ENCODE assay signal across 8 mouse cellular contexts in genomic region chr11:100414914-100415822, GRCm38 (mm10). TPM values are rescaled to one million over a fixed set of nuclear protein-coding genes. Genes with fewer than 3 reads are reported as not detected.
DNase-seq lines count a peak whose midpoint lies in the region; ATAC-seq and TF ChIP-seq lines count a peak whose summit lies in the region.

Gene Fkbp10 (plus strand): TSS chr11:100415697.

- peaks cover 40% of the 10 kb centered on the region for H3K4me1 ChIP-seq in hindbrain, embryonic 13.5 days (replicated peaks)
- H3K4me1 ChIP-seq in liver, embryonic 14.5 days (replicated peaks; ENCODE audit: control insufficient read depth in 2 of 2, insufficient read depth in 2 of 2, low read length in 1 of 2) = no peaks in the 10 kb centered on the region

- peak within 1 kb of the TSS; percentile 80 for H3K9ac ChIP-seq in hindbrain, embryonic 13.5 days
- no peak within 1 kb of the TSS for H3K9ac ChIP-seq in liver, embryonic 14.5 days (replicated peaks)

- TF ChIP-seq CTCF in liver, embryonic 14.5 days (IDR thresholded peaks at IDR 0.05; ENCODE audit: low read depth) = no peak

- H3K4me3 ChIP-seq in hindbrain, embryonic 13.5 days = peak within 1 kb of the TSS; percentile 63
- peak within 1 kb of the TSS; percentile 36 to 44 for H3K4me3 ChIP-seq in liver, embryonic 14.5 days (ENCODE audit: insufficient read depth in 1 of 2, low read depth in 2 of 2, low read length in 2 of 2)

- H3K27me3 ChIP-seq in hindbrain, embryonic 13.5 days = peaks cover 46% of the 10 kb centered on the region
- peaks cover 35% of the 10 kb centered on the region for H3K27me3 ChIP-seq in liver, embryonic 14.5 days (ENCODE audit: control insufficient read depth, insufficient read depth, low read length)

- no peak for TF ChIP-seq EP300 in liver, embryonic 14.5 days (IDR thresholded peaks at IDR 0.05; ENCODE audit: low read depth)

- WGBS in hindbrain, embryonic 13.5 days = 1% methylated on average over 30 of the region's 31 CpGs
- 2% methylated on average over 30 of the region's 31 CpGs for WGBS in liver, embryonic 14.5 days (ENCODE audit: insufficient replicate concordance)

- peak; percentile 64 for ATAC-seq in hindbrain, embryonic 13.5 days (ENCODE audit: low FRiP score)
- no peak for ATAC-seq in liver, embryonic 14.5 days (ENCODE audit: insufficient read depth)

- H3K36me3 ChIP-seq in hindbrain, embryonic 13.5 days = peaks cover 4% of the 10 kb centered on the region; the same call in 1 of the 2 replicates
- H3K36me3 ChIP-seq in liver, embryonic 14.5 days (replicated peaks; ENCODE audit: control insufficient read depth, insufficient read depth, low read depth) = no peaks in the 10 kb centered on the region

- peak within 1 kb of the TSS; percentile 65 for H3K4me2 ChIP-seq in hindbrain, embryonic 13.5 days
- peak within 1 kb of the TSS; percentile 36 for H3K4me2 ChIP-seq in liver, embryonic 14.5 days (ENCODE audit: low read depth)

- no peak for DNase-seq in frontal cortex, adult 2 months (ENCODE audit: extremely low spot score in 1 of 2, low spot score in 1 of 2)
- DNase-seq in frontal cortex, postnatal 25 days (ENCODE audit: low spot score in 2 of 2) = no peak
- peak; percentile 86 for DNase-seq in adrenal gland, postnatal 14 days
- peak; percentile 55 for DNase-seq in gastrocnemius, adult 18-20 months (ENCODE audit: low spot score)
- DNase-seq in liver, embryonic 14.5 days (ENCODE audit: low read depth in 3 of 3, low spot score in 3 of 3) = no peak
- peak; percentile 64 for DNase-seq in ovary, adult 18-20 months (ENCODE audit: low spot score)
- no peak for DNase-seq in right cerebral cortex, postnatal 14 days

- H3K27ac ChIP-seq in hindbrain, embryonic 13.5 days = peak within 1 kb of the TSS; percentile 79
- no peak within 1 kb of the TSS for H3K27ac ChIP-seq in liver, embryonic 14.5 days

- no peaks in the 10 kb centered on the region for H3K9me3 ChIP-seq in hindbrain, embryonic 13.5 days
- no peaks in the 10 kb centered on the region for H3K9me3 ChIP-seq in liver, embryonic 14.5 days (ENCODE audit: control insufficient read depth, low read length)

RNA-seq across cellular contexts. Expression of gene Fkbp10, which starts in this region (rescaled TPM):
- polyA plus RNA-seq in frontal cortex, adult 2 months (2012; rRNA removed) = 10.6 and 10.8 TPM in 2 replicates
- 33.8 and 38.9 TPM in 2 replicates for total RNA-seq in adrenal gland, postnatal 14 days (2021)
- 1 to 10 TPM; 1.9 to 2.6 TPM for total RNA-seq in gastrocnemius, adult 18-20 months (2021)
- polyA plus RNA-seq in hindbrain, embryonic 13.5 days (2015; fragmentation: Nextera tagmentation; extraction: Ambion mirVana) = 27.2 and 32.3 TPM in 2 replicates
- 4.4 and 5.3 TPM in 2 replicates for polyA plus RNA-seq in liver, embryonic 14.5 days (2012; rRNA removed)
- 5.0 and 6.3 TPM in 2 replicates for polyA plus RNA-seq in liver, embryonic 14.5 days (2014; fragmentation: Nextera tagmentation; extraction: Ambion mirVana)

Comparison
In these comparisons a context has a peak if more than half of its experiments do, and no peak if none do; other contexts are left out.
1. DNase-seq: peak in adrenal gland, postnatal 14 days (single experiment), gastrocnemius, adult 18-20 months (single experiment) and ovary, adult 18-20 months (single experiment); none in frontal cortex, adult 2 months (0 of 2), frontal cortex, postnatal 25 days (0 of 2), liver, embryonic 14.5 days (0 of 3) and right cerebral cortex, postnatal 14 days (single experiment).